Mouse (Mus musculus) heart, adult 9 months (tissue): ENCODE measurements at regions not wholly inside any gene's neighbourhood (a gene's known extent, or its start where the extent isn't known, plus 50 kb on each side); places are given as distances from the start of the nearest gene placed in this dataset.

Experiments
- DNase-seq, 2 experiments: peaks; one replicate each; pipeline ENCODE4 v3.0.0; 2022; ENCODE audit warnings: low spot score in 2 of 2

- no peak for DNase-seq
Measured at GRCm38 (mm10) chr17:51405059-51405458, 225.9 kb upstream of the Tbc1d5 start.

- DNase-seq, result peak in 1 of 2 experiments; percentile 4
Measured at GRCm38 (mm10) chr17:51397973-51398372, 218.8 kb upstream of the Tbc1d5 start.

- DNase-seq, result no peak
Measured at GRCm38 (mm10) chr17:51393771-51394221, 214.6 kb upstream of the Tbc1d5 start.

GRCm38 (mm10) chr17:51391871-51392270 is 212.7 kb upstream of the Tbc1d5 start:
- no peak for DNase-seq

- DNase-seq, result no peak
Measured at GRCm38 (mm10) chr17:51382552-51382951, 203.4 kb upstream of the Tbc1d5 start.

- DNase-seq, result no peak
Measured at GRCm38 (mm10) chr17:51371937-51372479, 192.9 kb upstream of the Tbc1d5 start.

GRCm38 (mm10) chr17:51370990-51371389 is 191.8 kb upstream of the Tbc1d5 start:
- DNase-seq, result no peak

- no peak for DNase-seq
Measured at GRCm38 (mm10) chr17:51370085-51370484, 190.9 kb upstream of the Tbc1d5 start.

GRCm38 (mm10) chr17:51362801-51363200 is 183.6 kb upstream of the Tbc1d5 start:
- no peak for DNase-seq

- no peak for DNase-seq
Measured at GRCm38 (mm10) chr17:51362271-51362670, 183.1 kb upstream of the Tbc1d5 start.

GRCm38 (mm10) chr17:51358362-51358739 is 179.2 kb upstream of the Tbc1d5 start:
- DNase-seq, result no peak

GRCm38 (mm10) chr17:51357690-51358361 is 178.7 kb upstream of the Tbc1d5 start:
- DNase-seq, result no peak

- no peak for DNase-seq
Measured at GRCm38 (mm10) chr17:51356447-51356846, 177.3 kb upstream of the Tbc1d5 start.

GRCm38 (mm10) chr17:51321868-51322267 is 142.7 kb upstream of the Tbc1d5 start:
- no peak for DNase-seq

- no peak for DNase-seq
Measured at GRCm38 (mm10) chr17:51321025-51321424, 141.9 kb upstream of the Tbc1d5 start.

GRCm38 (mm10) chr17:51304964-51305363 is 125.8 kb upstream of the Tbc1d5 start:
- DNase-seq, result no peak

GRCm38 (mm10) chr17:51290741-51291140 is 111.6 kb upstream of the Tbc1d5 start:
- no peak for DNase-seq

GRCm38 (mm10) chr17:51288751-51289150 is 109.6 kb upstream of the Tbc1d5 start:
- DNase-seq, result peak; percentile 29 to 46

- DNase-seq, result no peak
Measured at GRCm38 (mm10) chr17:51287878-51288277, 108.7 kb upstream of the Tbc1d5 start.

- no peak for DNase-seq
Measured at GRCm38 (mm10) chr17:51285362-51285761, 106.2 kb upstream of the Tbc1d5 start.

GRCm38 (mm10) chr17:51278771-51279170 is 99.6 kb upstream of the Tbc1d5 start:
- DNase-seq, result no peak

- no peak for DNase-seq
Measured at GRCm38 (mm10) chr17:51278094-51278493, 98.9 kb upstream of the Tbc1d5 start.

GRCm38 (mm10) chr17:51277161-51277560 is 98.0 kb upstream of the Tbc1d5 start:
- no peak for DNase-seq

- DNase-seq, result no peak
Measured at GRCm38 (mm10) chr17:51272025-51272424, 92.9 kb upstream of the Tbc1d5 start.
